Mouse (Mus musculus): ENCODE results near the gene Hapln1.

GRCm38 (mm10) chr13:89583138-89583746 lies 43.6 kb downstream of the Hapln1 start:
- TF ChIP-seq CTCF (IDR thresholded peaks at IDR 0.05; ENCODE audit: low read depth, low read length): no peak
- no peak for TF ChIP-seq POLR2AphosphoS5 (IDR thresholded peaks at IDR 0.05; ENCODE audit: insufficient replicate concordance, low read depth, low read length)

Measured in G1E (cell line).